Mouse (Mus musculus): ENCODE results near the gene Spag17.

- TF ChIP-seq MYOG (IDR thresholded peaks at IDR 0.05; ENCODE audit: control insufficient read depth, extremely low read depth, insufficient read length) (no peak), FOSL1 (IDR thresholded peaks at IDR 0.05; ENCODE audit: insufficient read depth, low read length, poor library complexity, severe bottlenecking) (no peak), CTCF (IDR thresholded peaks at IDR 0.05; ENCODE audit: control insufficient read depth, insufficient read depth, insufficient read length) (no peak)
These were observed 42.9 kb upstream of the Spag17 start for GRCm38 (mm10) chr3:99842333-99842732.

All from C2C12 (cell line).